Mouse (Mus musculus) liver, adult 2 months (tissue): Measurements from ENCODE around the gene Irf9. TPM values are rescaled to one million over a fixed set of nuclear protein-coding genes. Genes with fewer than 3 reads are reported as not detected.
A peak's percentile ranks its signal among the peaks of the same experiment; 100 is the strongest.

Experiments used
- DNase-seq: peaks from one replicate; pipeline ENCODE4 v3.0.0-alpha.2; 2011; ENCODE audit warnings: low read depth, low spot score; ENCODE audit errors: extremely low read depth
- H3K27ac ChIP-seq: fragments of 200-500 bp; replicated peaks from 2 replicates; pipeline ENCODE4 v1.5.1; 2012; ENCODE audit warnings: low read depth, mild to moderate bottlenecking, control low read depth, inconsistent platforms, low read length; ENCODE audit not compliant: insufficient read depth
- H3K27me3 ChIP-seq: fragments of 200-500 bp; 2 replicates; pipeline ENCODE4 v1.6.1; 2012; ENCODE audit warnings: mild to moderate bottlenecking, moderate library complexity, low read length, inconsistent platforms; ENCODE audit not compliant: control insufficient read depth, insufficient read depth
- H3K36me3 ChIP-seq: fragments of 200-500 bp; 2 replicates; pipeline ENCODE4 v1.6.1; 2012; ENCODE audit warnings: low read length, inconsistent platforms; ENCODE audit not compliant: control insufficient read depth, insufficient read depth
- H3K4me1 ChIP-seq: fragments of 200-500 bp; 2 replicates; pipeline ENCODE4 v1.6.1; 2011; ENCODE audit warnings: low read length; ENCODE audit not compliant: control insufficient read depth, insufficient read depth
- H3K4me3 ChIP-seq: fragments of 200-500 bp; 2 replicates; pipeline ENCODE4 v1.5.1; 2011; ENCODE audit warnings: low read depth, mild to moderate bottlenecking, control low read depth, low read length, moderate library complexity; ENCODE audit not compliant: insufficient read depth
- H3K79me2 ChIP-seq: fragments of 200-500 bp; 2 replicates; pipeline ENCODE4 v1.6.1; 2012; ENCODE audit warnings: inconsistent platforms, mild to moderate bottlenecking, low read length, moderate library complexity; ENCODE audit not compliant: control insufficient read depth, insufficient read depth
- H3K9ac ChIP-seq: fragments of 200-500 bp; 2 replicates; pipeline ENCODE4 v1.6.1; 2012; ENCODE audit warnings: low read depth, mild to moderate bottlenecking, control low read depth, inconsistent platforms, low read length
- CTCF ChIP-seq: fragments of 200-500 bp; IDR thresholded peaks from 2 replicates; pipeline ENCODE4 v1.5.1; 2011; ENCODE audit warnings: low read depth, low read length, control low read depth
- POLR2A ChIP-seq: fragments of 200-500 bp; IDR thresholded peaks from 2 replicates; pipeline ENCODE4 v1.6.1; 2011; ENCODE audit warnings: low read length, control low read depth; ENCODE audit not compliant: insufficient read depth; ENCODE audit errors: extremely low read depth
- WGBS: fragments of 180-500 bp; shearing (Covaris S2); methylation state at CpG from one replicate; pipeline ENCODE4 v1.1.7; 2018; 5-methylcytosine and 5-hydroxymethylcytosine counted together
- polyA plus RNA-seq: library from polyadenylated mRNA; depleted of rRNA; stranded (reverse); fragments of >200 nt; gene quantifications from 2 replicates; pipeline ENCODE4 v1.2.3, GENCODE M21; 2012
- total RNA-seq: library from RNA; depleted of rRNA; stranded (reverse); fragments of >200 nt; gene quantifications from 2 replicates; pipeline ENCODE4 v1.2.3, GENCODE M21; 2014

The Irf9 gene
- total and polyA plus RNA-seq, 2 experiments, result 24.2 to 45.0 TPM

GRCm38 (mm10) chr14:55613346-55613745, 10.0 kb downstream of the Irf9 start:
- Histone ChIP-seq H3K4me3 (no peak overlapping the region), H3K27ac (no peak overlapping the region), H3K36me3 (peaks cover 12% of the 10 kb centered on the region), H3K4me1 (peaks cover 3% of the 10 kb centered on the region; the same call in 1 of the 2 replicates), H3K27me3 (no peaks in the 10 kb centered on the region), H3K9ac (no peak overlapping the region), H3K79me2 (no peaks in the 10 kb centered on the region)
- DNase-seq, result no peak
- TF ChIP-seq POLR2A (no peak), CTCF (no peak)
- 71% methylated on average over 6 of the region's 6 CpGs for WGBS

GRCm38 (mm10) chr14:55614565-55615178, 11.3 kb downstream of the Irf9 start:
- TF ChIP-seq POLR2A, result no peak
- TF ChIP-seq CTCF, result no peak
- no peak for DNase-seq
- peaks cover 3% of the 10 kb centered on the region; the same call in 1 of the 2 replicates for H3K4me1 ChIP-seq
- WGBS, result 95% methylated on average over 7 of the region's 7 CpGs
- H3K79me2 ChIP-seq, result no peaks in the 10 kb centered on the region
- H3K9ac ChIP-seq, result no peak overlapping the region
- H3K36me3 ChIP-seq, result peaks cover under 1% of the 10 kb centered on the region; the same call in 1 of the 2 replicates
- no peak overlapping the region for H3K4me3 ChIP-seq
- H3K27ac ChIP-seq, result no peak overlapping the region
- no peaks in the 10 kb centered on the region for H3K27me3 ChIP-seq

GRCm38 (mm10) chr14:55615876-55616275, 12.5 kb downstream of the Irf9 start:
- no peak for TF ChIP-seq CTCF
- TF ChIP-seq POLR2A, result no peak
- Histone ChIP-seq H3K9ac (no peak overlapping the region), H3K79me2 (no peaks in the 10 kb centered on the region), H3K4me3 (no peak overlapping the region), H3K36me3 (no peaks in the 10 kb centered on the region), H3K27me3 (no peaks in the 10 kb centered on the region), H3K27ac (no peak overlapping the region; the same call in 1 of the 2 replicates), H3K4me1 (peaks cover 3% of the 10 kb centered on the region; the same call in 1 of the 2 replicates)
- WGBS, result 21% methylated on average over 2 of the region's 2 CpGs
- peak; percentile 81 for DNase-seq

- WGBS, result 78% methylated on average over 2 of the region's 2 CpGs
- no peak for DNase-seq
- Histone ChIP-seq H3K27me3 (no peaks in the 10 kb centered on the region), H3K4me3 (no peak overlapping the region), H3K79me2 (no peaks in the 10 kb centered on the region), H3K27ac (no peak overlapping the region), H3K36me3 (no peaks in the 10 kb centered on the region), H3K9ac (no peak overlapping the region), H3K4me1 (peaks cover 3% of the 10 kb centered on the region; the same call in 1 of the 2 replicates)
- no peak for TF ChIP-seq POLR2A
- TF ChIP-seq CTCF, result no peak
Measured at GRCm38 (mm10) chr14:55616844-55617243, 13.5 kb downstream of the Irf9 start.

- WGBS, result 21% methylated on average over 21 of the region's 21 CpGs
- Histone ChIP-seq H3K36me3 (no peaks in the 10 kb centered on the region), H3K79me2 (no peaks in the 10 kb centered on the region), H3K27me3 (no peaks in the 10 kb centered on the region), H3K27ac (no peak within 1 kb of the TSS), H3K4me3 (peak within 1 kb of the TSS; percentile 5; the same call in 1 of the 2 replicates), H3K9ac (no peak within 1 kb of the TSS), H3K4me1 (peaks cover 3% of the 10 kb centered on the region; the same call in 1 of the 2 replicates)
- TF ChIP-seq CTCF (0 out of 2 replicates have a peak, but pooled peaks have one; percentile 4), POLR2A (no peak)
- peak; percentile 71 for DNase-seq
Measured at GRCm38 (mm10) chr14:55617822-55618221, 14.5 kb downstream of the Irf9 start, which contains the start of gene Rec8. Gene Rec8, plus strand, starts transcription at chr14:55618037.
